Comparison of ENCODE assay signal across 8 mouse cellular contexts in the genomic region with DNA sequence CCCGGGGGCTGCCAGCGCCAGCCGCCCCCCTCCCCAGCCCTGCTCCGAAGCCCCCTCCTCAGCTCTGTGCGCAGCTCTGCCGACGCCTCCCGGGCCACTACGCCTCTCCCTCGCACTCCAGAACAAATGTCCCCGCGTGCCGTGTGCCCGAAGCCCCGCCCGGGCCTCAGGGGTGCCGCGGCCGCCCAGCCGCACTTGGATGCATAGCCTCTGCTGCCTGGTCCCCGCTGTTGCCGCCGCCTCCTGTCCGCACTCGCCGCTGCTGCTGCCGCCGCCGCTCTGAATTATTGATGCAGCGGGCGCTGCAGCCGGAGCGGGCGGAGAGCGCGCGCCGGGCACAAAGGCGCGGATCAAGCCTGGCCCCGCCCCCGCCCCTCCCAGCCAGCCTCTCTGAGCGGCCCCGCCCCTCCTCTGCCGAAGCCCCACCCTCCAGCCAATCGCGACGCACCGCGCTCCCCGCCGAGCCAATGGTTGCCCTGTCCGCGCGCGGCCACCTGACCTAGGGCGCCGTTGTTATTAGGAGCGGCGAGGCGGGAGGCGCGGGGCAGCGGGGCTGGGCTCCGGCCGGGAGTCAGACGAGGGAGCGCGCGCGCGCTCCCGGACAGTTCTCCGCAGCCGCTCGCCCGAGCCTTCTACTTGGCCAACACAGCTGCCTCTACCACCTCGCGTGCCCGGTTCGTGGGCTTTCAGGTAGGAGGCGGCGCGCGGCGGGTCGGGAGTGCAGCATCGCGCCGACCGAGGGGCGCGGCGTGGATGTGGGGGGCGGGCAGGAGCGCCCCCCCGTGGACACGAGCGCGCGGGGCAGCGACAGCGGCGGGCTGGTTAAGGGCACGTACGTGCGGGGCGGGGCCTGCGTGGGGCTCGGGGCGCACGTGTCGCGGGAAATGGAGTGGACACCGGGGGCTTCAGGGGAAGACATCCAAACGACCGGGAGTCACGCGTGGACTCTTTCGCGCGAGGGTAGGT. TPM values are rescaled to one million over a fixed set of nuclear protein-coding genes. Genes with fewer than 3 reads are reported as not detected.
DNase-seq lines count a peak whose midpoint lies in the region; ATAC-seq lines count a peak whose summit lies in the region.

Gene Cbln1, minus strand, starts transcription at position 339 of the 966 bp plus-strand sequence.

- ATAC-seq in forebrain, embryonic 15.5 days (replicated peaks) = peak; percentile 95
- ATAC-seq in liver, embryonic 13.5 days (ENCODE audit: low read depth) = peak; percentile 94
- ATAC-seq in neural tube, embryonic 11.5 days (ENCODE audit: insufficient read depth, low FRiP score, low TSS enrichment) = peak; percentile 95

- peaks cover 52% of the 10 kb centered on the region for H3K4me1 ChIP-seq in forebrain, embryonic 15.5 days
- H3K4me1 ChIP-seq in liver, embryonic 13.5 days (replicated peaks) = peaks cover 14% of the 10 kb centered on the region
- H3K4me1 ChIP-seq in neural tube, embryonic 11.5 days (ENCODE audit: control insufficient read depth, insufficient read depth, low read length) = peaks cover 15% of the 10 kb centered on the region

- peaks cover 71% of the 10 kb centered on the region for H3K27me3 ChIP-seq in forebrain, embryonic 15.5 days
- peaks cover 95% of the 10 kb centered on the region for H3K27me3 ChIP-seq in liver, embryonic 13.5 days
- peaks cover 63% of the 10 kb centered on the region for H3K27me3 ChIP-seq in neural tube, embryonic 11.5 days (ENCODE audit: control insufficient read depth, insufficient read depth, low read length)

- H3K27ac ChIP-seq in forebrain, embryonic 15.5 days (replicated peaks) = peak within 1 kb of the TSS; percentile 72; the same call in 1 of the 2 replicates
- H3K27ac ChIP-seq in liver, embryonic 13.5 days = no peak within 1 kb of the TSS
- 0 out of 2 replicates have a peak within 1 kb of the TSS, but pooled peaks have one; percentile 34 for H3K27ac ChIP-seq in neural tube, embryonic 11.5 days (ENCODE audit: low read depth, low read length)

- H3K9me3 ChIP-seq in forebrain, embryonic 15.5 days = no peaks in the 10 kb centered on the region
- H3K9me3 ChIP-seq in liver, embryonic 13.5 days (replicated peaks) = no peaks in the 10 kb centered on the region
- no peaks in the 10 kb centered on the region for H3K9me3 ChIP-seq in neural tube, embryonic 11.5 days (ENCODE audit: control insufficient read depth, low read length)

- peak within 1 kb of the TSS; percentile 99 for H3K4me2 ChIP-seq in forebrain, embryonic 15.5 days (replicated peaks)
- H3K4me2 ChIP-seq in liver, embryonic 13.5 days = peak within 1 kb of the TSS; percentile 75
- H3K4me2 ChIP-seq in neural tube, embryonic 11.5 days (ENCODE audit: low read depth) = peak within 1 kb of the TSS; percentile 94

- H3K4me3 ChIP-seq in forebrain, embryonic 15.5 days = peak within 1 kb of the TSS; percentile 92
- H3K4me3 ChIP-seq in liver, embryonic 13.5 days (replicated peaks) = peak within 1 kb of the TSS; percentile 55
- H3K4me3 ChIP-seq in neural tube, embryonic 11.5 days (ENCODE audit: low read depth, low read length) = peak within 1 kb of the TSS; percentile 56

- peak; percentile 95 for DNase-seq in ES-CJ7 (ENCODE audit: low read depth, low spot score)
- DNase-seq in cerebellum, adult 18-20 months = peak; percentile 96
- peak; percentile 87 for DNase-seq in heart, postnatal 10 days
- DNase-seq in kidney, postnatal 4 days = peak; percentile 92 to 95
- DNase-seq in liver, embryonic 13.5 days = peak; percentile 57
- peak; percentile 97 for DNase-seq in neural tube, embryonic 11.5 days (ENCODE audit: low spot score)
- peak; percentile 62 for DNase-seq in telencephalon, adult 2 months (ENCODE audit: low read depth, low spot score)

- H3K9ac ChIP-seq in forebrain, embryonic 15.5 days (replicated peaks) = peak within 1 kb of the TSS; percentile 82
- no peak within 1 kb of the TSS for H3K9ac ChIP-seq in liver, embryonic 13.5 days
- H3K9ac ChIP-seq in neural tube, embryonic 11.5 days (ENCODE audit: low read length) = peak within 1 kb of the TSS; percentile 55

- H3K36me3 ChIP-seq in forebrain, embryonic 15.5 days = no peaks in the 10 kb centered on the region
- no peaks in the 10 kb centered on the region for H3K36me3 ChIP-seq in liver, embryonic 13.5 days
- no peaks in the 10 kb centered on the region for H3K36me3 ChIP-seq in neural tube, embryonic 11.5 days (ENCODE audit: control insufficient read depth, insufficient read depth, low read length)

- intact Hi-C loops in heart, postnatal 10 days (cut with DNase I) = no loop called here

- WGBS in forebrain, embryonic 15.5 days = under 1% methylated on average over 117 of the region's 122 CpGs
- WGBS in liver, embryonic 13.5 days (ENCODE audit: insufficient replicate concordance) = under 1% methylated on average over 98 of the region's 122 CpGs
- WGBS in neural tube, embryonic 11.5 days = 1% methylated on average over 80 of the region's 122 CpGs

RNA-seq across cellular contexts. Expression of gene Cbln1, which starts in this region (rescaled TPM):
- polyA plus RNA-seq in forebrain, embryonic 15.5 days (2015; fragmentation: Nextera tagmentation; extraction: Ambion mirVana) = 5.7 and 10.6 TPM in 2 replicates
- total RNA-seq in heart, postnatal 10 days (2021) = under 1 TPM; 0.15 to 0.19 TPM
- 0.05 TPM in 1 of 2 replicates, not detected in the other for polyA plus RNA-seq in liver, embryonic 13.5 days (2015; fragmentation: Nextera tagmentation; extraction: Ambion mirVana)
- 5.2 TPM in 2 replicates for polyA plus RNA-seq in neural tube, embryonic 11.5 days (2014; fragmentation: Nextera tagmentation; extraction: Ambion mirVana)

Comparison
In these comparisons a context has a peak if more than half of its experiments do, and no peak if none do; other contexts are left out.
1. Peak in DNase-seq in heart, postnatal 10 days; RNA of the gene not detected or under 1 TPM.
2. Peak in DNase-seq, ATAC-seq, H3K4me3 ChIP-seq and H3K4me2 ChIP-seq in liver, embryonic 13.5 days; RNA of the gene not detected or under 1 TPM.